Mouse (Mus musculus) layer of hippocampus, postnatal 14 days (tissue): ENCODE measurements around the gene Noc3l. TPM values are rescaled to one million over a fixed set of nuclear protein-coding genes. Genes with fewer than 3 reads are reported as not detected.

ENCODE experiments used
- DNase-seq, 2 experiments: peaks; one replicate each; pipeline ENCODE4 v3.0.0; 2021 to 2022; ENCODE audit warnings: low spot score in 2 of 2, mixed read lengths in 1 of 2
- total RNA-seq, 2 experiments: library from RNA; stranded (reverse); gene quantifications; 2 replicates each; pipeline ENCODE4 v1.2.3; 2021

Noc3l gene
- total RNA-seq, 2 experiments from 2014 or later = 12.2 to 13.1 TPM

DNA sequence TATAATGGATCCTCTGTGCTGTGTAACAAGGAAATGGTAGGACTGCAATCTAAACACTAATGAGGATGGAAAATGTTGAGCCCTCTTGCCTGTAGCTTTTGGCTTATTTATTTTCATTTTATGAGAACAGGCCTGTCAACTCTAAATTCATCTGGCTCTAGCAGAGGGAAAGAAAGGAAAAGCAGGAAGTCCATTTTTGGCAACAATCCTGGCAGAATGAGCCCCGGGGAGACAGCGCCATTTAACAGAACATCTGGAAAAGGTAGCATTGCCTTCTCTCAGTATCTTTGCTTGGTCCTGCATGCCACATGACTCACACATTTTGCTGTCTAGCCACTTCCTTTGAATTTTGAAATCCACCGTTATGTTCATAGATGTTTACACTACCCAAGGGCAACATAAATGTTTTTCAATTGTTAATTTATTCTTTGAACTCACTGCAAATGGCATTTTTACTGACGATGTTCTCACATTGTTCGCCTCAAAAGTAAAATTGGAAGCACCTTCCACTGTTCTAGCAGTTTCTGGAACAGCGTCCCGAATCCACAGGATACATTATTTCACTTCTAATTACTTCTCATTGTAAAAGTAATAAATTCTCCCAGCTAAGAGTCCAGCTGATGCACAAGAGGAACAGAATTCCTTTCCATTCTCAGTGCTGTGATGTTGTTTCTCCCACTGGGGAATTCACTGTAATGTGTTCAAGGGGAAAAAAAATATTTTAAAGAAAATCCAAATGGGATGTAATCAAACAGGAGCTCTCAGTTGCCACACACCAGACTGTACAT, 60.2 kb downstream of the Noc3l start:
- DNase-seq = no peak

DNA sequence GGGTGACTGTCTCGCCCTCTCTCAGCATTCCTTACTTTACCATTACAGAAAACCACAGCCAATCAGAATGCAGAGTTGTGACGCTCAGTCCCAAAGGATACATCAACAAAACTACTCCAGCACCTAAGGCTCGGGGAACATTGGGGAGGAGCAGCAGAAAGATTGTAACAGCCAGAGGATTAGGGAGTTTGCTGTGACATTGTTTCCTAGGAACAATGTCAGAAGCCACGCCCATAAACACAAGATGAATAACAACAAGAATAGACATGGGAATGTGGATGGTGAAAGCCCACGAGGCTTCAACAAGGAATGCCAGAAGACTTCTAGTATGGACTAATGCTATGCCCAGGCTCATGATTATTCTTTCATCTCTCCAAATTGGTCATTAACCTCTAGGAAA, 61.0 kb downstream of the Noc3l start:
- DNase-seq = no peak

DNA sequence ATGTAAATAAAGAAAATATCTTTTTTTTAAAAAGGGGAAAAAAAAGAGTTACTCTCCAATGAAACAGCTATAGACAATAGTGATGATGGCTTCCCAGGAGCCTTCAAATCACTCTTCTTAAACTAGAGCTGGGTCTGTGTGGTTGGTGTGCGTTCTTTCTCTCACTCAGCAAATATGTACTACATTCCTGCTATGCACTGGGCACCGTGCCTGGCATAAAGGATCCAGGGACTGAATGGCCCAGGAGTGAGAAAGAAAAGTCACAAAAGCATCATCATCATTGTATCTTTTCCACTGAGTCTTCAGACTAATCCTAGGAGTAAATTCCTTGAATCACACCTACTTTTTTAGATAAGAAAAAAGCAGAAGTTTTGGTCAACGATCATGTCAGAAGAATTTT, 61.9 kb downstream of the Noc3l start:
- DNase-seq = no peak

DNA sequence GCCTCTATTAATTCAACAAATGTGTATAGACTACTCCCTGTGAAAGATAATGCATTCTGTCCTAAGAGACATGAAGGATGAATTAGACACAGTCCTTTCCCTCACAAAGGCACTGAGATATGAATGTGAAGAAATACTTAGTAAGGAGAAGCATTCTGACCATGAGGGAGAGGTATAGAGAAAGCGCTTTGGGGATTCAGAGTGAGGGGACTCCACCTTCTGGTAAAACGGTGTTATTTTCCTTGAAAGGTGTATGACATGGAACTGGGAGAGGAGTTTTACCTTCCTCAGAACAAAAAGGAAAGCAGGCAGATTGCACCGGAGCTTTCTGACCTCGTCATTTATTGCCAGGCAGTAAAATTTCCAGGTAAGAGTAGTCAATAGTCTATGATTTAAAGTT, 68.8 kb downstream of the Noc3l start:
- DNase-seq = no peak

DNA sequence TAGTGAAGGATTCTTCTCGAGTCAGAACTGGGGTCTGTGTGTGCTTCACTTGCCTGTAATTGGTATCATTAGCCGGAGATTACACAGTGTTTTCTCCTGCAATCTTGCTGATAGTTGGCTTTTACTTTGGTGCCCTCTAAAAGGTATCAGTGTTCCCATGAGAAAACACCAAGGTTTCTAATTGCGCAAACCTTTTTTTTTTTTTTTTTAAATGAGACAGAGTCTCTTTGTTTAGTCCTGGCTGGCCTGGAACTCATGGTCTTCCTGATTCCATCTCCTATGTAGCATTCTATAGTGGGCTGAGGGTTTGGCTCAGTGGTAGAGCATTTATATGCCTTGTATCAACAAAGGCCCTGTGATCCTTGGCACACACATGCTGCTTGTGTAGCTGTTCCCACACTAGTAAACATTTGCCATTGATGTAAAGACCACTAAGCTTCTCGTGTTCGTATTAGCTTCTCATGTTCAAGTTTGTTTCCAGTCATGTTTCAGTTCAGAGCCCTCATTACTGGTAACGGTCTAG, 72.5 kb downstream of the Noc3l start:
- DNase-seq = no peak

DNA sequence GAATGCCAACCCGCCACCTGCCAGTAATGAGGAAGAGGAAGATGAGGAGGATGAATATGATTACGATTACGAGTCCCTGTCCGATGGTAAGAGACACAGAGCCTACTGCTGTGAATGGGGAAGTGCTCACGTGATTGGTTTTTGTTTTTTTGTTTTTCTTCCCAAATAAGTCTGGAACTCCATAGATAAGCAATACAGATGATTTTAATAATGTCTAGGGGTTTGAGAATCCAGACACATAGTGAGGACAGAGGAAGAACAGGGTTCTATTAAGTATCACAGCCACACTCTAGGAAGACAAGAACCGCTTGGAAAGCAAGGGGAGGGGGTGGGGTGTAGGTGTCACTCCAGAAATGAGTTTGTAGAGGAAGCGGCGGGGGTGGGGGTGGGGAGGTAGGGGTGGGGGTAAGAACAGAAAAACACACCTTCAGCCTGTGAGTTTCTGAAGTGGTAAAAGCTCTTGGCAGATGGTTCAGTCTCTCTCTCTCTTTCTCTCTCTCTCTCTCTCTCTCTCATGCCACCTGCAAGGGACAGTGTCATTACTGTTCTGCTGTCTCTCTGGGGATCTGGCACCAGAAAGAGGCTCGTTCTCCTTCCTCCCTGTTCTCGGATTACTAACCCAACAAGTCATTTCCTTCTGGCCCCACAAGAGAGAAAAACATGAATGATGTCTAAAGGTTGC, 73.1 kb downstream of the Noc3l start:
- no peak for DNase-seq

DNA sequence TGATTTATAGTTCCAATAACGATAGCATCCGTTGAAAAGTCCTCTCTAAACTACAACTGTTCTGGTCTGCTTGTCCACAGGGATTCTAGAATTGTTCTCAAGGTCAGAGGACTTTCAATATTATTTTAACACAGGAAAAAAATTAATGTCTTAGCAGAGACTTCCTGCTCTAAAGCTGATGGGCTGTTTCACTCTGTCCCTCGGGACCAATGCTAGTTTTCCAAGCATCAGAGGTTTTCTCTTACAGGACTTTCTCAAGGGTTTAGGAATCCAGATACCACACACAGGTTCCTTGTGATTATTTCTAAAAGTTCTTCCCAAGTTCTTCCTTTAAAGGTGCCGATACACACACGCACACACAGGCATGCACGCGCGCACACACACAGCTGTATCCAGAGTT, 74.5 kb downstream of the Noc3l start:
- no peak for DNase-seq

Other genes starting within 250 kb of the Noc3l start
- 10 to 100 TPM; 14.2 to 15.1 TPM for gene Tbc1d12, start 17.3 kb upstream of the Noc3l start, total RNA-seq
- 1 to 10 TPM; 4.3 to 5.5 TPM for gene Hells, start 111.7 kb upstream of the Noc3l start, total RNA-seq
- under 1 TPM; 0.19 to 0.21 TPM for gene Cyp2c55, start 187.8 kb upstream of the Noc3l start, total RNA-seq
- gene Cyp2c65, start 241.8 kb upstream of the Noc3l start, total RNA-seq = not detected